Mouse (Mus musculus) gastrocnemius, adult 8-10 months (tissue): ENCODE results near the gene Frem1. TPM values are rescaled to one million over a fixed set of nuclear protein-coding genes. Genes with fewer than 3 reads are reported as not detected.

Experiments
- DNase-seq, 2 experiments: peaks; one replicate each; pipeline ENCODE4 v3.0.0; 2022; ENCODE audit warnings: low spot score in 2 of 2
- total RNA-seq, 4 experiments: library from RNA; stranded (reverse); gene quantifications; 2 replicates each; pipeline ENCODE4 v1.2.4; 2022

The Frem1 gene
- total RNA-seq, 4 experiments from 2014 or later, result 0.07 to 0.21 (median 0.16) TPM

DNA sequence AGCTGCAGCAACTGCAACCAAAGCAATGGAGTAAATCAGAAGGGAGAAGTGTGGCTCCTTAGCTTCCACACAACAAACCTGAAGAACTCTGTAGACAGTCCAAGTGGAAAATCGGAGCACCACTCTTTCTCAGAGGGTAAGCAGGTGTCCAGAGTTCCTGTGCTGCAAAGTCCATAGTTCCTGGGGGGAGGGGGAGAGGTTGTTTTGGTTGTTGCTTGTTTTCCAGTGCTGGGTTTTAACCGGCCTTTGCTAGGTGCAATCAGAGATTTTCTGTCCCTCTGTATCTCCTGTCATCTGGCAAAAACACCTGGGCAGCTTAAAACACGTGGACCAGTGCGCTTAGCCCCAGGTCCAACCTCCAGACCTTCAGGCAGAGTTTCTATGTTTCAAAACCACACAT lies 177.3 kb downstream of the Frem1 start:
- no peak for DNase-seq

DNA sequence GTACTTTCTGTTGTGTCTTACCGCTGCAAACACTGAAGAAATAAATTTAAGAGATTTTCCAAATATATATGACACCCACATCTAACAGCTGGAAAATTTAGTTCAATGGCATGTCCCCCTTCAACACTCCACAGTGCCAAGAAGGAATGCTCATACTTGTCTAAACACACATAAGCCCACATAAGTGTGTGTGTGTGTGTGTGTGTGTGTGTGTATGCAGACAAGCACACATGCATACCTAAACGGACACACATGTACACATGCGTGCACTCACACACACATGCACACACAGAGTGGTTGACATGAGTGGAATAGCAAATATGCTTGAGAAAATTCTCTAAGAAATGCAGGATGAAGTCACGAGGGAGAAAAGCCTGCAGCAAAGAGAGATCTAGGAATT lies 179.6 kb downstream of the Frem1 start:
- DNase-seq, result no peak

DNA sequence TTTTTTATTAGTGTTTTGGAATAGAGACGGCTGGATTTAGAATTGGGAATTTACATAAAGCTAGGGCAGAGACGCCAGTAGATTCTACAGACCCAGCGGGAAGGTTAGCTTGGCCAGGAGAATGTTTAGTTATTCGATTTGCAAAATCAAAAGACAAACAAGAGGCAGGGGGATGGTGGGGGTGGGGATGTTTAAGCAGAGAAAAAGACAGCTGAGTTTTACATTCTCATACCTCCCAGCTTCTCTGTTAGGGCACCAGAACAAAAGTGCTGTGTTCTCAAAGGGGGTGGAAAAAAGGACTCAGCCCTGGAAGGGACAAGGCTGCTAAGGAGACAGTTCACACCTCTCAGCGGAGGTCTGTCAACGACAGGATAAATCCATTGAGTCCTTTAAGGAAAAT lies 180.0 kb downstream of the Frem1 start:
- DNase-seq, result no peak

- no peak for DNase-seq
Observed at GRCm38 (mm10) chr4:82870931-82871330, 181.2 kb downstream of the Frem1 start.

DNA sequence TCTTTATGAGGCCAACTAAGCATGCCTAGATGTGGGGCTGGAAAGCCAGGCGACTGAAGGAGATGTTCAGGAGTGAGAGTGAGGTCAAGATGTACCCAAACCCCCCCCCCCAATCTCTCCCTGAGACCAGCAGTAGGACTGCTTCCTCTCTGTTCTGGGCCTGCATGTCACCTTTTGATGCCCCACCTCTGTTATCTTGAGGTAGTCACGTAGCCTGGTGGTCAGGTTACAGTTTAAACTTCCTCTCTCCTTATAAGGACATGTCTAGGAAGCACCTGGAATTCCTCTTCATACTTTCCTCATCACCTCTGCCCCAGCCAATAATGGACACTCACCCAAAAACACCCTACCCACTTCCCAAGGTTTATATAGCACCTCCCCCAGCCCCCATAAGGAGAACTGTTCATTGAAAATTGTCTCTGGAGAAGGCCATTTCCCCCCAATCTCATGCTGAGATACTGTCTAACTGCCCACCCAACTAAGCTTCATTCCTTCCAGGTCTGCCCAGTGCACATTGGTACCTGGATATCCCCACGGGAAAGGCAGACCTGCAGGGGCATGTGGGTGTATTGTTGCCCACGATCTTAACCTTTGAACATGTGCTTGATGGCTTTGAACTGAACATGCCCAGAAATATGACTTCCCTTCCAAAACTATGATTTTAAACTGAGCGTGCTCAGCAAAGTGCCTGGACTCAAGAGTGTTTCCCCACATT lies 184.3 kb downstream of the Frem1 start:
- no peak for DNase-seq

GRCm38 (mm10) chr4:82867111-82867510 lies 185.0 kb downstream of the Frem1 start:
- DNase-seq, result no peak

DNA sequence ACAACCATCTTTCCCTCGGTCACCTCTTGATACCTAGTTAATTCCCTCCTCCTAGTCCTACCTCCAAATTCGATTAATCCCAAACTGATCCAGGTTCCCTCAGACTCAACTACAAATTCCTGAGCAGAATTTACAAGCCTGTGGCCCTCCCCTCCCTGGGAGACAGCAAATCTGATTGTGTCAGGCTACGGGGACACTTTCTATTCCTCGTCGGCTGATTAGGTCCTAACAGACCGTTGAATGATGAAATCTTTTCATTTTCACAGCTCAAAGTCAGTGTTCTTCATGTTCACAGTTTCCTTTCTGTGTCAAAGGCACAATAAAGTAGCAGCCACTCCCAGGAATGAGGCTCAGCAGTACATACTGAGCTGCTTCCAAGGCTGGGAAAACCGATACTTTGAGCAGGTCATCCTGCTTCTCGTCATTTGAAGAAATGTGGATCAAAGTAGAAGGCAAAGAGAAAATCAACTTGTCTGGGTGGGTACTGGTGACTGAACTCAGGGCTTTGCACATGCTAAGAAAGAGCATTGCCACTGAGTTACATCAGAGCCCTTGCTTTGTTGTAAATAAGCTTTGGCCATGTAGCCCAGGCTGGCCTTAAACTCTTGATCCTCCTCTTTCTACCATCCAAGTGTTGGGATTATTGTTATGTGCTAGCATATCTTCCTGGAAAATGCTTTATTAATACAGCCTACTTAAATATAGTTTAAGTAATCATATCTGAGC lies 187.0 kb downstream of the Frem1 start:
- no peak for DNase-seq

- no peak for DNase-seq
Observed at GRCm38 (mm10) chr4:82863316-82863715, 188.8 kb downstream of the Frem1 start.

DNA sequence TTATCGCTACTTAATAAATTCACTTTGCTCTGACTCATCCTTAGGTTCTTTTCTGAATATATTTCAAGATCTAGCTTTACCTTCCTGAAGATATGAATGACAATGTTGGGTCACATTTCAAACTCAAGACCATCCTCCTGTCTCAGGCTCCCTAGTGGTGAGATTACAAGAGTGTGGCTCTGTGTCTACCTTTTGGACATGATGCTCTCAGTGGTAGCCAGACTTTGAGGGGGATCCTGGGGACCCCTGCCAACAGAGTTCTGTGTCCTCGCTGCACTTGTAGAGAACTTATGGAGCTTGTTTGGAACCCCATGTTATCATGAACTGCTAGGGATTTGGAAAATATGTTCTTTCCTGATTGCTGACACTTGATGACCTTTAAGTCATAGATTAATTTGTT lies 190.7 kb downstream of the Frem1 start:
- no peak for DNase-seq

GRCm38 (mm10) chr4:82860566-82860965 lies 191.6 kb downstream of the Frem1 start:
- no peak for DNase-seq

DNA sequence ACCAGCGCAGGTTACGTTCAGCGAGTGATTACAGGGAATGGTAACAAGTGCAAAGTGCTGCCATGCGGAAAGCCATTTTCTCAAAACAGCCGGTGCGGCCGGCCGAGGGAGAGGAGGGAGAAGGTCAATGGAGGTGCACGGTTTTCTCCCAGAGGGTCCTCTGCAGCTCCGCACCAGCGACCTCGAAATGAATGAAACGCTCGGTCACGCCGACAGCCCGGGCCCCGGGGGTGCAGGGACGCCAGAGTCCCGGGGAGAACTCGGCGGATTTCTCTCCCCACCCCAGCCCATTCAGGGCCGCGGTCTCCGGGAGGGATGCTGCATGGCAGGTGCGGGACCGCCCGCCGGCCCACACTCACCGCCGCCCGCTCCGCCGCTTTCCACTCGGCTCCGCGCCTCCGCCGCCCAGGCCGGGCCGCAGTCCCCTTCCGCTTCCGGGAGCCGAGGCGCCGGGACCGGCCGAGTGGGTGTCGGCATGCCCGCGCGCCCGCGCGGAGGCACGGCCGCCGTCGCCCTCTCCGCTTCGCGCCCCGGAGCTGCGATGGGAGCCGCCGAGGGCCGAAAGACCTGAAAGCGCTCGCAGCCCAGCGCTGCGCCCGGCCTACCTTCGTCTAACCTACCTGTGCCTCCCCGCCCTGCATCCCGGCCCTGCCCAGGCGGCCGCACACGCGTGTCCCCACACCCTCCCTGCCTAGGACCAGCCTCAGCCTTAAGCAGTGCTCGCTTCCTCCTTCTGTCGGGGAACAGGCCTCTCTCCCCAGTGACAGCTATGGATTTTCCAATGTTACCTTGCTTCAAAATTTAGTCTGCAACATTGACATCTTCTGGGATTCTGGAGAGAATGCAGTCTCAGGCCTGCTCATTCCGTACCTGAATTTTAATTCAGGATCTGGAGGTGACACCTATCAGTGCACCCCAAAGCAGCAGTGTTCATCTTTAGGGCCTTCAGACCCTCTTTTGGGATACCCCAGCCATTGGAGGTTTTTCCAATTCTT lies 192.7 kb downstream of the Frem1 start, which contains the start of gene Zdhhc21:
Zdhhc21 (minus strand) TSS at position 828 of the 995 bp plus-strand sequence.
- DNase-seq, result peak; percentile 42 to 64

DNA sequence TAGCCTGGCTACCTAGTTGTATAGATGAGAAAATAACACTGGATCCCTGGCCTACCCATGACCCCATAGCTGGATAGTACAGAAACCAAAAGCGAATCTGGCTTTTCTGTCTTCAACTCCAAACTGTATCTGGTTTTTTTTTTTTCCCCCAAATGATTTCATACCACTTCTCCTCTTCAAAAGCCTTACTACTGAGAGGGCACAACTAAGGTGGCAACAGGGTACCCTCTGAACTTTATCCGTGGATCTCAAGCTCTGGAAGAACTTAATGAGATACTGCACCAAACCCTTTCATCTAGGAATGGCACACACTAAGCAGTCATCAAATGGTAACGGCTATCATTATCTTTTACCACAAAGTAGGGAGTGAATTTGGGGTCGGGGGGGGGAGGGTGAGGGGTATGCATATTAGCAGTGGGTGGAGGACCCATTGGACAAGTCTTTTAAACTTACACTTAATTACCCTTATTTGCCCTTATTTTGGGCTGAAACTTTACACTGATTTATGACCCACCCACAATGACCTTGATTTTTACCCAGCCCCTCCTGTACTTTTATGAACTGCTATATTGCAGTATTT lies 193.6 kb downstream of the Frem1 start:
- no peak for DNase-seq

GRCm38 (mm10) chr4:82856986-82857385 lies 195.2 kb downstream of the Frem1 start:
- no peak for DNase-seq

DNA sequence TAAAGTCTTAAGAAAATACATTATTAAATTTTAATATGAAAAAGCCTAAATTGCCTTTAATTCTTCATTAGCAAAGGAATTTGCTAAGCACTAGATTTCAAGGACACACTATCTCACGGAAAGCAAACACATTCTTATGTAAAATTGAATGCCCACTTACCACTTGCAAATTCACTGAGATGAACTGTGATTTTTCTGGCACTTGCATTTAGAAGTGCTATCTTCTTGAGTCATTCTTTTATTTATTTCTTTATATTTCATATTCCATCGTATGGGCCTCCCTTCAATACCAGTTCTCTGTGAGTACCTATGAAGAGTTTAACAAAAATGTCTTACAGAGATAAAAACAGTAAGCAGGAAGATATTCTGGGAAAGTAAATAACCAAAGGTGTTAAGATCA lies 198.3 kb downstream of the Frem1 start:
- DNase-seq, result no peak

DNA sequence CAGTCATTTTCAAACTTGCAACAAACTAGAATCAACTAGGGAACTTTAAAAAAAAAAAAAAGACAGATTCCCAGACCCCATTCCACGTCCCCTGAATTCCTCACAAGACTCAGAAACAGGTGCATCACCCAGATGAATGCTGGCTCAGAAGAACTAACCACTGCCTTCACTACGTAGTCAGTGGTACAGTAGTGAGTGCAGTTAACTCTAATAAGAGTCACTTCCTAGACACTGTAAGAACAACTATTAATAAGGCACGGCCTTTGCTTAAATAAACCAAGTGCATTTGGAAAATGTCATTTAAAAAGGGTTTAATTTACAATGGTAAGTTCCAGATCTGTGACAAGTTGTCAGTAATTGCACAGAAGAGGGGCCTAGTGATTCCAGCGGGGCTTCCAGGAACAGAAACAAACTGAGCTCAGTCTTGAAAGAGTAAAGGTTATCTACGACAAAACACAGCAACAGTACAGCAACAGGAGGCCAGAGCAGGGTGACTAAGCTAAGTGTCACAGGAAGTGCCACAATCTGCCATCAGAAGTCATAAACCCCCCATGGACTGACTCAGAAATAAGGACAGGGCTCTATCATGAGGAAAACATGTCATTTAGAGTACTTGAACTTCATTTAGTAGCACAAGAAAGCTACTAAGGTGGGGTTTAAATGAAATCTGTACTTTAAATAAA lies 203.4 kb downstream of the Frem1 start:
- no peak for DNase-seq

Other genes with a start within 250 kb of the Frem1 start
- gene Zdhhc21, start 192.4 kb downstream of the Frem1 start, total RNA-seq, result 10 to 100 TPM; 10.1 to 15.2 (median 12.1) TPM
- not detected for gene Cer1, start 167.2 kb downstream of the Frem1 start, total RNA-seq